Mouse (Mus musculus): Measurements from ENCODE around the gene Saysd1.

The Saysd1 gene

GRCm38 (mm10) chr14:20138484-20139355 lies at the start of gene Saysd1:
Gene Saysd1 (minus strand): TSS chr14:20138534.
- DNase-seq (ENCODE audit: low spot score): no peak

- no peak for DNase-seq (ENCODE audit: low spot score)
Measured at GRCm38 (mm10) chr14:20185426-20185825, 47.1 kb upstream of the Saysd1 start.

- peak; percentile 46 for DNase-seq (ENCODE audit: low spot score)
Measured at GRCm38 (mm10) chr14:20183701-20184100, 45.4 kb upstream of the Saysd1 start.

- DNase-seq (ENCODE audit: low spot score): no peak
Measured at GRCm38 (mm10) chr14:20182596-20182995, 44.3 kb upstream of the Saysd1 start.

GRCm38 (mm10) chr14:20181466-20181921 lies 43.2 kb upstream of the Saysd1 start, which contains the start of gene Kcnk5:
Gene Kcnk5 (minus strand): TSS chr14:20181809.
- DNase-seq (ENCODE audit: low spot score): peak; percentile 95

GRCm38 (mm10) chr14:20180751-20181162 lies 42.4 kb upstream of the Saysd1 start:
- DNase-seq (ENCODE audit: low spot score): peak; percentile 40

- DNase-seq (ENCODE audit: low spot score): no peak
Measured at GRCm38 (mm10) chr14:20180304-20180703, 42.0 kb upstream of the Saysd1 start.

GRCm38 (mm10) chr14:20179731-20180280 lies 41.5 kb upstream of the Saysd1 start:
- DNase-seq (ENCODE audit: low spot score): no peak

GRCm38 (mm10) chr14:20179080-20179479 lies 40.7 kb upstream of the Saysd1 start:
- no peak for DNase-seq (ENCODE audit: low spot score)

- DNase-seq (ENCODE audit: low spot score): no peak
Measured at GRCm38 (mm10) chr14:20178593-20178992, 40.3 kb upstream of the Saysd1 start.

GRCm38 (mm10) chr14:20177494-20178123 lies 39.3 kb upstream of the Saysd1 start:
- DNase-seq (ENCODE audit: low spot score): no peak

- no peak for DNase-seq (ENCODE audit: low spot score)
Measured at GRCm38 (mm10) chr14:20175705-20176104, 37.4 kb upstream of the Saysd1 start.

- no peak for DNase-seq (ENCODE audit: low spot score)
Measured at GRCm38 (mm10) chr14:20175114-20175513, 36.8 kb upstream of the Saysd1 start.

- no peak for DNase-seq (ENCODE audit: low spot score)
Measured at GRCm38 (mm10) chr14:20174696-20175095, 36.4 kb upstream of the Saysd1 start.

- no peak for DNase-seq (ENCODE audit: low spot score)
Measured at GRCm38 (mm10) chr14:20173873-20174490, 35.6 kb upstream of the Saysd1 start.

- no peak for DNase-seq (ENCODE audit: low spot score)
Measured at GRCm38 (mm10) chr14:20172924-20173323, 34.6 kb upstream of the Saysd1 start.

- no peak for DNase-seq (ENCODE audit: low spot score)
Measured at GRCm38 (mm10) chr14:20172509-20172908, 34.2 kb upstream of the Saysd1 start.

- DNase-seq (ENCODE audit: low spot score): no peak
Measured at GRCm38 (mm10) chr14:20171840-20172239, 33.5 kb upstream of the Saysd1 start.

GRCm38 (mm10) chr14:20169251-20169650 lies 30.9 kb upstream of the Saysd1 start:
- DNase-seq (ENCODE audit: low spot score): no peak

GRCm38 (mm10) chr14:20168478-20168877 lies 30.1 kb upstream of the Saysd1 start:
- DNase-seq (ENCODE audit: low spot score): no peak

GRCm38 (mm10) chr14:20168054-20168453 lies 29.7 kb upstream of the Saysd1 start:
- DNase-seq (ENCODE audit: low spot score): no peak

- no peak for DNase-seq (ENCODE audit: low spot score)
Measured at GRCm38 (mm10) chr14:20165413-20165812, 27.1 kb upstream of the Saysd1 start.
